In genomic region chr5:104986706-104987105, GRCm38 (mm10) we compare ENCODE assay signal across 7 mouse cellular contexts. TPM values are rescaled to one million over a fixed set of nuclear protein-coding genes. Genes with fewer than 3 reads are reported as not detected.
DNase-seq lines count a peak whose midpoint lies in the region; ATAC-seq and TF ChIP-seq lines count a peak whose summit lies in the region.

No protein-coding gene starts in this region.

- 0 out of 2 replicates have a peak, but pooled peaks cover 1% of the 10 kb centered on the region for H3K9me3 ChIP-seq in ES-E14 (ENCODE audit: control insufficient read depth, insufficient read depth, low read depth, low read length)
- H3K9me3 ChIP-seq in lung, embryonic 14.5 days (ENCODE audit: low read depth, low read length): no peaks in the 10 kb centered on the region
- H3K9me3 ChIP-seq in midbrain, embryonic 10.5 days (replicated peaks): 0 out of 2 replicates have a peak, but pooled peaks cover 7% of the 10 kb centered on the region

- no peak overlapping the region for H3K27ac ChIP-seq in ES-E14 (ENCODE audit: insufficient read depth, low read depth, low read length, poor library complexity, severe bottlenecking)
- H3K27ac ChIP-seq in lung, embryonic 14.5 days (ENCODE audit: low read depth): no peak overlapping the region
- H3K27ac ChIP-seq in midbrain, embryonic 10.5 days (replicated peaks): no peak overlapping the region

- in situ Hi-C loops in ES-E14 (cut with MboI; ENCODE audit: low sequenced_read_pairs in 2 of 2, unreplicated experiment in 2 of 2): no loop called here

- WGBS in lung, embryonic 14.5 days: 44% methylated on average over 1 of the region's 1 CpGs
- 47% methylated on average over 1 of the region's 1 CpGs for WGBS in midbrain, embryonic 10.5 days

- no peak overlapping the region for H3K4me2 ChIP-seq in lung, embryonic 14.5 days

- TF ChIP-seq CTCF in lung, embryonic 14.5 days (IDR thresholded peaks at IDR 0.05; ENCODE audit: low read depth): peak; percentile 60

- H3K9ac ChIP-seq in ES-E14 (ENCODE audit: insufficient read depth, low read depth, low read length, poor library complexity, severe bottlenecking): no peak overlapping the region
- no peak overlapping the region for H3K9ac ChIP-seq in lung, embryonic 14.5 days

- H3K36me3 ChIP-seq in ES-E14 (ENCODE audit: control insufficient read depth, insufficient read depth, low read length, poor library complexity, severe bottlenecking): no peaks in the 10 kb centered on the region
- H3K36me3 ChIP-seq in lung, embryonic 14.5 days (ENCODE audit: insufficient read depth): no peaks in the 10 kb centered on the region
- H3K36me3 ChIP-seq in midbrain, embryonic 10.5 days: no peaks in the 10 kb centered on the region

- no peak for ATAC-seq in lung, embryonic 14.5 days (ENCODE audit: insufficient read depth)

- peak; percentile 26 to 41 for DNase-seq in kidney, adult 8-10 months
- no peak for DNase-seq in kidney, adult 11 months
- DNase-seq in B cell, adult 2 months: peak; percentile 59 to 64
- DNase-seq in ES-E14 (ENCODE audit: low read depth, low spot score): peak; percentile 41
- DNase-seq in embryo, embryonic 10.5 days (ENCODE audit: low spot score): peak; percentile 50
- DNase-seq in lung, embryonic 14.5 days: peak; percentile 75
- DNase-seq in midbrain, embryonic 10.5 days (ENCODE audit: low spot score): no peak

- no peak overlapping the region for H3K4me3 ChIP-seq in ES-E14 (ENCODE audit: insufficient read depth in 1 of 2, low read depth in 1 of 2, low read length in 2 of 2, poor library complexity in 1 of 2, severe bottlenecking in 1 of 2)
- H3K4me3 ChIP-seq in lung, embryonic 14.5 days (ENCODE audit: low read depth, low read length): no peak overlapping the region
- no peak overlapping the region for H3K4me3 ChIP-seq in midbrain, embryonic 10.5 days

- H3K4me1 ChIP-seq in ES-E14 (ENCODE audit: control insufficient read depth in 2 of 2, insufficient read depth in 2 of 2, low read length in 2 of 2, poor library complexity in 1 of 2): peaks cover 0 to 2% of the 10 kb centered on the region in 2 experiments; a peak in 1 of 4 replicates
- no peaks in the 10 kb centered on the region for H3K4me1 ChIP-seq in lung, embryonic 14.5 days (ENCODE audit: insufficient read depth)
- H3K4me1 ChIP-seq in midbrain, embryonic 10.5 days: no peaks in the 10 kb centered on the region

- no peaks in the 10 kb centered on the region for H3K27me3 ChIP-seq in lung, embryonic 14.5 days (ENCODE audit: insufficient read depth, low read length)
- no peaks in the 10 kb centered on the region for H3K27me3 ChIP-seq in midbrain, embryonic 10.5 days (ENCODE audit: low read depth, poor library complexity, severe bottlenecking)

TF ChIP-seq in ES-E14, 5 proteins besides CTCF, POLR2A, EP300 and RAD21:
- no peak for TF ChIP-seq CHD2 (IDR thresholded peaks at IDR 0.05; ENCODE audit: low read depth, low read length)
- peak; percentile 36 for TF ChIP-seq ZC3H11A (IDR thresholded peaks at IDR 0.05; ENCODE audit: borderline replicate concordance, low read depth, low read length)
- no peak for TF ChIP-seq HCFC1 (IDR thresholded peaks at IDR 0.05; ENCODE audit: borderline replicate concordance, insufficient read depth, low read length)

RNA-seq across cellular contexts. Expression of gene Abcg3, which starts 4.2 kb away (rescaled TPM):
- 0.74 and 0.89 TPM in 2 replicates for total RNA-seq in ES-E14 (2012; rRNA removed)
- 0.74 and 0.85 TPM in 2 replicates for polyA plus RNA-seq in lung, embryonic 14.5 days (2014; fragmentation: Nextera tagmentation; extraction: Ambion mirVana)
- 0.07 and 0.30 TPM in 2 replicates for polyA plus RNA-seq in midbrain, embryonic 10.5 days (2016; fragmentation: Nextera tagmentation; extraction: Ambion mirVana)

Comparison
In these comparisons a context has a peak if more than half of its experiments do, and no peak if none do; other contexts are left out.
1. DNase-seq: peak in kidney, adult 8-10 months (2 of 2), B cell, adult 2 months (2 of 2), ES-E14 (single experiment), embryo, embryonic 10.5 days (single experiment) and lung, embryonic 14.5 days (single experiment); none in kidney, adult 11 months (single experiment) and midbrain, embryonic 10.5 days (single experiment).